Mouse (Mus musculus) limb, embryonic 12.5 days (tissue): ENCODE data around the gene Smyd3. TPM values are rescaled to one million over a fixed set of nuclear protein-coding genes. Genes with fewer than 3 reads are reported as not detected.

Experiments used
- ATAC-seq: fragments of 200-750 bp; cut with Nextera tagmentation; 2 replicates; pipeline ENCODE4 v1.8.0; 2017; ENCODE audit warnings: low read depth, moderate TSS enrichment; ENCODE audit not compliant: insufficient number of reproducible peaks, insufficient read depth, low FRiP score, low TSS enrichment
- H3K27ac ChIP-seq: fragments of 300-500 bp; sonication (generic); 2 replicates; pipeline ENCODE4 v1.5.1; 2016; ENCODE audit warnings: mild to moderate bottlenecking, moderate library complexity
- H3K27me3 ChIP-seq: fragments of 300-500 bp; sonication (generic); 2 replicates; pipeline ENCODE4 v1.6.1; 2016; ENCODE audit warnings: mild to moderate bottlenecking, moderate library complexity
- H3K36me3 ChIP-seq: fragments of 300-500 bp; sonication (generic); 2 replicates; pipeline ENCODE4 v1.6.1; 2016; ENCODE audit warnings: mild to moderate bottlenecking, moderate library complexity
- H3K4me1 ChIP-seq: fragments of 300-500 bp; sonication (generic); replicated peaks from 2 replicates; pipeline ENCODE4 v1.6.1; 2016
- H3K4me2 ChIP-seq: fragments of 300-500 bp; sonication (generic); 2 replicates; pipeline ENCODE4 v1.6.1; 2016; ENCODE audit warnings: mild to moderate bottlenecking, moderate library complexity
- H3K4me3 ChIP-seq: fragments of 300-500 bp; sonication (generic); replicated peaks from 2 replicates; pipeline ENCODE4 v1.5.1; 2016; ENCODE audit warnings: mild to moderate bottlenecking
- H3K9ac ChIP-seq: fragments of 300-500 bp; sonication (generic); replicated peaks from 2 replicates; pipeline ENCODE4 v1.6.1; 2016; ENCODE audit warnings: mild to moderate bottlenecking, moderate library complexity
- H3K9me3 ChIP-seq: fragments of 300-500 bp; sonication (generic); 2 replicates; pipeline ENCODE4 v1.6.1; 2016; ENCODE audit warnings: mild to moderate bottlenecking, moderate library complexity
- WGBS: fragments of 180-500 bp; shearing (Covaris S2); methylation state at CpG from one replicate; pipeline ENCODE4 v1.1.7; 2016; 5-methylcytosine and 5-hydroxymethylcytosine counted together
- polyA plus RNA-seq: library from polyadenylated mRNA; unstranded; fragments of >200 nt; fragmentation: Nextera tagmentation; extraction: Ambion mirVana; gene quantifications from 2 replicates; pipeline ENCODE4 v1.2.1, GENCODE M21; 2016

Smyd3 gene
- 26.5 and 26.6 TPM in 2 replicates for polyA plus RNA-seq

DNA sequence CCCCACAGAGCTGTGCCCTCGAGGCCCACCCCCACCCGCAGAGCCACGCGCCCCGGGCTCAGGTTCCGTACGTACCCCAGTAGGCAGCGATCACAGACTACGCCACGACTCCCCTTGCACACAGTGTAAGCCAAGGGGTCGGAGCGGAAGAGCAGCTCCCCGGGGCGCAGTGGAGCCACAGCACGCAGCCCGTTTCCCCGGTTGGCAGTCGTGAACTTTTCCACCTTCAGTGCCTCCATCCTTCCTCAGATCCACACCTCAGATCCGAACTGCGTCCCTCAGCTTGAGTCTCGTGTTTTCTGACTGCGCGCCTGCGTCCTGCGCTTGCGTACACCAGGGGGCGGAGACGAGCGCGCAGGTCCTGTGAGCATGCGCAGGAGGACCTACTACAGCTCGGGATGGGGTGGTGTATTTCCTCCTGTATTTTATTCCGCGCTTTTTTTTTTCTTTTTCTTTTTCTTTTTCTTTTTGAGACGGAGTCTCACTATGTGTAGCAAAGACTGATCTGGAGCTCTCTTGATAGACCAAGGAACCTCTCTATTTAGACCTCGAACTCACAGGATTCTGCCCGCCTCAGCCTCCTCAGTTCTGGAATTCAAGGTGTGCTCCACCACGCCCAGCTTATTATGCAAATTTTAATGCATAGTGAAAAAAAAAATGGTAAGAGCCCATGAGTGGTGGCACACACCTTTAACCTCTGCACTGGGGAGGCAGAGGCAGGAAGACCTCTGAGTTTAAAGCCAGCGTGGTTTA is at the start of gene Smyd3:
Smyd3 (minus strand) TSS at position 329 of the 753 bp plus-strand sequence.
- Histone ChIP-seq H3K4me2 (peak within 1 kb of the TSS; percentile 97), H3K4me3 (peak within 1 kb of the TSS; percentile 74), H3K36me3 (no peaks in the 10 kb centered on the region), H3K27ac (peak within 1 kb of the TSS; percentile 50), H3K27me3 (no peaks in the 10 kb centered on the region), H3K9me3 (no peaks in the 10 kb centered on the region), H3K4me1 (peaks cover 6% of the 10 kb centered on the region), H3K9ac (peak within 1 kb of the TSS; percentile 79)
- ATAC-seq: peak; percentile 83
- 6% methylated on average over 39 of the region's 39 CpGs for WGBS

DNA sequence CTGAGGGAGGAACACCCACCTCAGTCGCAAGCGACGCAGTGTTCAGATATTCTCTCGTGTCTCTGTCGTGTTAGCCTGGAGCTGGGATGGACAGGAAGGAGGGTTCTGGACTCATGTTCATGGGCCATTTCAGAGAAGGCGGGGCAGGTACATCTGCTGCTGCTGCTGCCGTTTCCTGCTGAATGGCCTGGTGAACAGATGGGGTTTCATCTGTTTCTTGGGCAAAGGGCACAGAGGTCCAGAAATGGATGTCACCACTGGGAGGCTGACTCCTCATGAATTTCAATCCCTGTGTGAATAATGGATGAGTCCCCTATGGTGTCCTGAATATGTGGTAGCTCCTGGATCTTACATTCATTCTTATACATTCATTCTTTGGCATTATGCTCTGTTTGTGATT is 49.7 kb upstream of the Smyd3 start:
- no peak overlapping the region for H3K27ac ChIP-seq
- WGBS: 64% methylated on average over 7 of the region's 7 CpGs

DNA sequence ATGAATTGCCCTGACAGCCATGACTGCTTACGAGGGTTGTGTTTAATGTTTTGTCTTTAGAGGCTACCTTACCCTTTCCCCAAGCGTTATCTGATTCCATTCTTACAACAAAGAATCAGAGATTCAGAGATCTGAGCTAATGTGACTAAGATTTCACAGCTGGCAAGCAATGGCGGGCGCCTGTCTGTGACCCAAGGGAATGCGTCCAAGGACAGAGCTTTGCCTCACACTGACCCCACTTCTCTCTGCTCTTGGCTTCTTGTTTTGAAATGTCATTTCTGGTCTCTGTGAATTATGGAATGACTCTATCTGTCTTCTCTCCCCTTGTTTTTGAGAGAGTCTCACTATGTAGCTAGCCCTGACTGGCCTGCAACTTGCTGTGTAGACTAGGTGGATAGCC is 46.1 kb upstream of the Smyd3 start:
- Histone ChIP-seq H3K36me3 (no peaks in the 10 kb centered on the region), H3K4me2 (no peak overlapping the region), H3K27ac (no peak overlapping the region), H3K4me1 (peaks cover 4% of the 10 kb centered on the region; the same call in 1 of the 2 replicates), H3K4me3 (no peak overlapping the region), H3K9ac (no peak overlapping the region), H3K9me3 (no peaks in the 10 kb centered on the region), H3K27me3 (no peaks in the 10 kb centered on the region)
- ATAC-seq: no peak
- WGBS: 88% methylated on average over 5 of the region's 5 CpGs

More for the DNA sequence above, 49.7 kb upstream of the Smyd3 start:
- Histone ChIP-seq H3K4me1 (peaks cover 4% of the 10 kb centered on the region; the same call in 1 of the 2 replicates), H3K4me3 (no peak overlapping the region), H3K4me2 (no peak overlapping the region), H3K9me3 (no peaks in the 10 kb centered on the region), H3K36me3 (no peaks in the 10 kb centered on the region), H3K27me3 (no peaks in the 10 kb centered on the region), H3K9ac (no peak overlapping the region)
- ATAC-seq: no peak

DNA sequence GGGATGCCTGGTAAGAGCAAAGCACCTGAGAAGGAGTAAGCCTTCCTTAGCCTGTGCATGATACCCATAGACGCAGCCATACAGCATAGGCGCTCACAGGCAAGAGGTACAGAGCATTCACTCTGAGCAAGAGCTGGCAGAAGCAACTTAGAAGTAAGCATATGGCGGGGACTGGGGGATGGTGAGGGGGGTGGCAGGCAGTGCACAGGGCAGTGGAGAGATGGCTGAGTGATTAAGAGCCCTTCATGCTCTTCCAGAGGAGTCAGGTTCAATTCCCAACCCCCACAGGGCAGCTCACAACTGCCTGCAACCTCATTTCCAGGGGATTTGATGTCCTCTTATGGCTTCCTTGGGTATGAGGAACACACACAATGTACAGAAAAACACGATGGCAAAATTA is 45.4 kb upstream of the Smyd3 start:
- Histone ChIP-seq H3K9me3 (no peaks in the 10 kb centered on the region), H3K4me2 (no peak overlapping the region), H3K4me3 (no peak overlapping the region), H3K27ac (no peak overlapping the region), H3K4me1 (peaks cover 1% of the 10 kb centered on the region; the same call in 1 of the 2 replicates), H3K36me3 (no peaks in the 10 kb centered on the region), H3K27me3 (no peaks in the 10 kb centered on the region), H3K9ac (no peak overlapping the region)
- WGBS: 78% methylated on average over 4 of the region's 4 CpGs
- ATAC-seq: no peak

DNA sequence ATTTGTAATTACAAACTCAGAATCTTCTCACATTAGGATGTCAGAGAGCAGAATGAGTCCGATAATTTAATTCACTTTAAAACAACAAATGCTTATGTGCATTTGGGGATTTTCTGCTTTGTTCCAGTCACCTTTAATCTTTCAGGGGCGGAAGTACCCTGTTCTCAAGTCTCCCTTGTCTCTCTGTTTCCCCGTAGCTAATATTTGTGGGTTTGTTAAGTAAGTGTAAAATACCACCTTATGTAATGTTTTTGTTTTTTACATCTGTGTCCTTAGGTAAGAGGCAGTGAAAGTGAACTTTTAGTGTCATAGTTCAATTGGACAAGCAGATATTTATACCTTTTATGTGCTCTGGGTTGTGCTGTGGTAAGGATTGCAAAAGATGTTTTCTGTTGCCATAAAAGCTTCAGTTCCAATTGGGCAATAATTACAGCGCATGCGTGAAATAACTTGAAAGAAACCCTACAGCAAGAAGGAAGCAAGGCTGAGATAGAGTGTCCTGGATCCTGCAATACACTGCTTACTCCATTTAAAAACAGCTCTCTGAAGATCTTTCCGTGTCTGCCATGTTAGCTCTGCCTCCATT is 43.1 kb upstream of the Smyd3 start:
- no peaks in the 10 kb centered on the region for H3K36me3 ChIP-seq
- H3K27ac ChIP-seq: no peak overlapping the region
- H3K4me2 ChIP-seq: no peak overlapping the region
- H3K27me3 ChIP-seq: no peaks in the 10 kb centered on the region
- H3K4me1 ChIP-seq: no peaks in the 10 kb centered on the region; the same call in 1 of the 2 replicates
- no peak overlapping the region for H3K4me3 ChIP-seq
- ATAC-seq: no peak
- 83% methylated on average over 6 of the region's 6 CpGs for WGBS
- H3K9ac ChIP-seq: no peak overlapping the region
- H3K9me3 ChIP-seq: no peaks in the 10 kb centered on the region

DNA sequence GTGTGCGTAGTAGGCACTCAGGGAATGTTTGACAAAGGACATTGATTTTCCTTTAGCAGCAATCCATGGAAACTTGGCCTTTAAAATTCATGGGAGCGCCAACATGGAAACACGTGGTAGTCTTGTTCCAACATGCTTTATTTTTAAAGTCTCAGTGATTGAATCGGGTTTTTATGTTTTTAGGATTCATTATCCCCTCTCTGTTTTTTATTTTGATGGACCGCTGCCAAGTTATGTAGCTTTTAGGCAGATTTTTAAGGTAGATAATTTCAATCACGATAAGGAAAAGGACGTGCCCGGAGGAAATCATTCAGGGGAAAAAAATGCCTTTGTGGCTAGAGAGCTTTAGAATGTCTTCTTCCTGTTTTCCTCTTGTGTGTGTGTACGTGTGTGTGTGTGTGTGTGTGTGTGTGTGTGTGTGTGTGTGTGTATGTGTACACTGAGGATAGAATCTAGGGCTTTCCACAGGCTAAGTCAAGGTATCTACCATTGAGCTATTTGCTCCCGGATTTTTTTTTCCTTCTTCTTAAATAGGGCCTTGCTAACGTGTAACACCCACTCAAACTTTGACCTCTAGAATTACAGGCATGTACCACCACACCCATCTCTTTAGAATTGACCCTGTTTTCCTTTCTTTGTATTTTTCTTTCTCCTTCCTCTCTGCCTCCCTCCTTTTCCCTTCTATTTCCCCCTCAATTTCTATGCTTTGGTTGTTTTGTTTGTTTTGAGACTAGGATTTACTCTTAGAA is 41.8 kb upstream of the Smyd3 start:
- Histone ChIP-seq H3K9me3 (no peaks in the 10 kb centered on the region), H3K27ac (no peak overlapping the region), H3K4me2 (no peak overlapping the region), H3K27me3 (no peaks in the 10 kb centered on the region), H3K4me1 (no peaks in the 10 kb centered on the region; the same call in 1 of the 2 replicates), H3K4me3 (no peak overlapping the region), H3K9ac (no peak overlapping the region), H3K36me3 (no peaks in the 10 kb centered on the region)
- WGBS: 77% methylated on average over 10 of the region's 11 CpGs
- ATAC-seq: no peak

DNA sequence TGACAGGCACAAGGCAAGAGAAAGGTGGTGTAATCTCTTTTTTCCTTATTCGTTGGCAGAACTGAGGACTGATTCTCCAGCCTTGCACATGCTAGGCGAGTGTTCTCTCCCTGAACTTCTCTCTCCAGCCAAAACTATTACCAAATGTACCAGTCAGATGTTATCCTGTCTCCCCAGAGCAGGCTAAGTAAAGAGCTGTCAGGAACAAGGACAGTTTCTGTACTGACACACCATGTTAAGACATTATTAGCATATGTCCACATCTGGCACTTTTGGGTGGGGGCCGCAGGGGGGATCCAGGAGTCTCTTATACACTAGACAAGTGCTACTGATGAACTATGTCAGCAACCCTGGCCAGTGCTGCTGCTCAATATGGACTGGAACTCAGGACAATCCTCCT is 39.1 kb upstream of the Smyd3 start:
- Histone ChIP-seq H3K27me3 (no peaks in the 10 kb centered on the region), H3K4me3 (no peak overlapping the region), H3K27ac (no peak overlapping the region), H3K9me3 (no peaks in the 10 kb centered on the region), H3K36me3 (no peaks in the 10 kb centered on the region), H3K4me2 (no peak overlapping the region), H3K9ac (no peak overlapping the region), H3K4me1 (no peaks in the 10 kb centered on the region)
- 84% methylated on average over 3 of the region's 3 CpGs for WGBS
- ATAC-seq: no peak

DNA sequence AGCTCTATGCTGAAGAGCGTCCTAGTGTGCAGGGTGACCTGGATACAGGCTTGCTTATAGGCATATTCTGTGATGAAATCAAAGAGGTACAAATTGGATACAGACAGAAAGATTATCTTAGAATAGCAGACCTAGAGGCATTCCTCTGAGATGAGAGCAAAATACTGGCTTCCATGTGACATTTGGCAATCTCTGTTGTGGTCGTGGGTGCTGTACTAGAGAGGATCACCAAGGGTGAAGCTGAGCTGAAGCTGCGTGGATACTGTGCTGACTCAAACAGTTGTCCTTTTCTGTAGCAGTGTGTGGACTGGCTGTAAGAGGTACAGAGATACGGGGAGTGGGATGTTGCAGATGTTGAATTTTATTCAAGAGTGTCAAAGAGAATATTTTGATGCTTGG is 36.1 kb upstream of the Smyd3 start:
- ATAC-seq: no peak
- no peaks in the 10 kb centered on the region for H3K36me3 ChIP-seq
- H3K4me2 ChIP-seq: no peak overlapping the region
- H3K4me3 ChIP-seq: no peak overlapping the region
- H3K9ac ChIP-seq: no peak overlapping the region
- WGBS: 84% methylated on average over 4 of the region's 4 CpGs
- H3K4me1 ChIP-seq: no peaks in the 10 kb centered on the region
- H3K27ac ChIP-seq: no peak overlapping the region
- H3K9me3 ChIP-seq: no peaks in the 10 kb centered on the region
- no peaks in the 10 kb centered on the region for H3K27me3 ChIP-seq

DNA sequence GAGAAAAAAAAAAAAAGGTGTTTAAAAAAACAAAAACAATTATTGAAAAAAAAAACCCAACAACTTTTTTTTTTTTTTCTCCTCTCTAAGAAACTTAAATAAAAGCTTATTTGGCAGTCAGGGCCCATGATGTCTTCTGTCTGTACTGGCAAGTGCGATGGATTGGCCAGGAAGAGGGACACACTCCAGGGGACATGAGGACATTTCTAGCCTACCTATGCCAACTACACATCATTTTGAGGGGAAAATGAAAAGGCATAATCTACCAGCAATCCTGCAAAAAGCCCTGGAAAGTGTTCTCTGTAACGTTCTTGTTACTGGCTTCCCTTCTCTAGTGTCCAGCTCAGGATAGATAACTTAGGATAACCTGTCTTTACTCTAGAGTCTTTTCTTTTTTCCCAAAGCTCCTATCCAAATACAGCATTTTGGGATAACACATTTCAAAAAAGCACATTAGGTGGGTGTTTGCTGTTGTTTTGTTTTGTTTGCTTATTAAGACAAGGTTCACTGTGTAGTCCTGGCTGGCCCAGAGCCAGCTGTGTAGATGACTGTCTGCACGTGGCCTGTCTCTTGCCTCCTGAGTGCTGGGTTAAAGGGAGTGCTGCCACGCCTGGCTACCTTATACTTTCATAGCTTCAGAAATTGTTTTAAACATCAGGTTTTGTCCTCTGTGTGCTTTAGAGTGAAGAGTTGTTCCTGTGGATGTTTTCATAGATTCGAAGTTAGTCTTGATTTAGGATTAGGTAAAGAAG is 35.5 kb upstream of the Smyd3 start:
- no peak for ATAC-seq
- Histone ChIP-seq H3K9me3 (no peaks in the 10 kb centered on the region), H3K4me3 (no peak overlapping the region), H3K27me3 (no peaks in the 10 kb centered on the region), H3K4me1 (peaks cover under 1% of the 10 kb centered on the region; the same call in 1 of the 2 replicates), H3K27ac (no peak overlapping the region), H3K36me3 (no peaks in the 10 kb centered on the region), H3K4me2 (no peak overlapping the region), H3K9ac (no peak overlapping the region)
- WGBS: 87% methylated on average over 5 of the region's 5 CpGs

DNA sequence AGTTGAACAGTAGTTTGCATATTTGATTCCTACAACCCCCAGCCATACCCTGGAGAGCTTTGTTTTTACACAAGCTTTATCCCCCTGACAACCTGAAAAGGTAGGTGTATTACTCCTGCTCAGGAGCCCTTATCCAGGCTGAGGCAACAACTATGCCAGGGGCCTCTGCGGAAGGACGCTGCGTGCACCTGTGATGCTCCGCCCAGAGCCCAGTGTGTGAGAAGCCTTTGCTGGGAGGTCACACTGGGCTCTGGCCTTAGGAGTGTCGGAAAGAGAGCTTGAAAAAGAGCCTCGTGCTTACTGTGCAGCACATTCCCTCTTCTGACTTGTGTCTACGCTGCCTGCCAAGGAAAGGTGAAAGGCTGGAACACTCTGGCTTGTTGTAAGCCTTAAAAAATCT is 34.9 kb upstream of the Smyd3 start:
- WGBS: 55% methylated on average over 7 of the region's 7 CpGs

DNA sequence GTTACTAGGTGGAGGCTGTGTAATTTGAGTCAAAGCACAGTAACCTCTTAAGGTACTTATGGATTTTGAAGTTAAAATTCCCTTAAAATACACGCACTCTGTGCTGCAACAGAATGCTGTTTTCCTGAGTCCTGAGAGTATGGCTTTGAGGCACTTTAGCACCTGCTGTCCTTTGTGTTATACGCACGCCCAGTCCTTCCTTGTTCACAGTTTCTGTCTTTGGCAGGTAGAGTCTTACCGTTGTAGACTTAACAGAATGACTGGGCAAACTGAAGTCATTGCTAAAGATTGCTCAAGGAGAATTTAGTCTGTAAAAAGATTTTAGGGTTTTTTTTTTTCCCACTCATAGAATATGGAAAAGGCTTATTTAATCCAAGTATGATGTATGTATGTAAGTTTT is 34.1 kb upstream of the Smyd3 start:
- 90% methylated on average over 4 of the region's 4 CpGs for WGBS
- H3K4me2 ChIP-seq: no peak overlapping the region
- no peak overlapping the region for H3K27ac ChIP-seq
- no peaks in the 10 kb centered on the region for H3K36me3 ChIP-seq
- H3K9ac ChIP-seq: no peak overlapping the region
- no peaks in the 10 kb centered on the region for H3K9me3 ChIP-seq
- H3K27me3 ChIP-seq: no peaks in the 10 kb centered on the region
- ATAC-seq: no peak
- H3K4me3 ChIP-seq: no peak overlapping the region
- H3K4me1 ChIP-seq: peaks cover 12% of the 10 kb centered on the region

More for the DNA sequence above, 34.9 kb upstream of the Smyd3 start:
- Histone ChIP-seq H3K27me3 (no peaks in the 10 kb centered on the region), H3K4me1 (peaks cover 6% of the 10 kb centered on the region; the same call in 1 of the 2 replicates), H3K4me3 (no peak overlapping the region), H3K36me3 (no peaks in the 10 kb centered on the region), H3K4me2 (no peak overlapping the region), H3K27ac (no peak overlapping the region), H3K9ac (no peak overlapping the region), H3K9me3 (no peaks in the 10 kb centered on the region)
- ATAC-seq: no peak
